Mouse (Mus musculus) olfactory bulb, adult 2 months (tissue): Measurements from ENCODE around the gene Aig1.

Experiments used
- CTCF ChIP-seq: fragments of 200-500 bp; IDR thresholded peaks from 2 replicates; pipeline ENCODE4 v1.5.1; 2012; ENCODE audit warnings: low read depth, mild to moderate bottlenecking, low read length, moderate library complexity; ENCODE audit not compliant: insufficient read depth
- POLR2A ChIP-seq: fragments of 200-500 bp; IDR thresholded peaks from 2 replicates; pipeline ENCODE4 v1.6.1; 2012; ENCODE audit warnings: mild to moderate bottlenecking, low read depth, low read length, moderate library complexity; ENCODE audit not compliant: insufficient read depth

DNA sequence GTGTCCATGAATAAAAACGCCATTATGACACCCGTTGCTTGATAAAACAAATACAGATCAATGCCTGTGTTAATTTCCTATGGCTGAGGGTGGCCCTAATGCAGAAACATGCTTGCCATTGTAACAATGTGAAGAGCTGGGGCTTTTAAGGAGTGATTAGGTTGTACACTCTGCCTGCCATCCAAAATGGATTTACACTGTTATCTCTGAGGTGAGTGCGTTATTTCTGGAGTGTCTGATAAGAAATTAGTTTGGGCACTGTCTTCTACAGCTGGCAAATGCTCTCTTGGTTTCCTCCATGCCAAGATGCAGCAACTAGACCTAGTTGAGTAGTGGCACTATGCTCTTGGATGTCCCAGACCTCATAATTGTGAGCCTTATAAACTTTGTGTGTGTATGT, 143.5 kb downstream of the Aig1 start:
- TF ChIP-seq POLR2A (no peak), CTCF (no peak)
